Mouse (Mus musculus): Measurements from ENCODE around the gene Agbl4. TPM values are rescaled to one million over a fixed set of nuclear protein-coding genes. Genes with fewer than 3 reads are reported as not detected.

The Agbl4 gene
- total RNA-seq, 2 experiments from 2014 or later = not detected

DNA sequence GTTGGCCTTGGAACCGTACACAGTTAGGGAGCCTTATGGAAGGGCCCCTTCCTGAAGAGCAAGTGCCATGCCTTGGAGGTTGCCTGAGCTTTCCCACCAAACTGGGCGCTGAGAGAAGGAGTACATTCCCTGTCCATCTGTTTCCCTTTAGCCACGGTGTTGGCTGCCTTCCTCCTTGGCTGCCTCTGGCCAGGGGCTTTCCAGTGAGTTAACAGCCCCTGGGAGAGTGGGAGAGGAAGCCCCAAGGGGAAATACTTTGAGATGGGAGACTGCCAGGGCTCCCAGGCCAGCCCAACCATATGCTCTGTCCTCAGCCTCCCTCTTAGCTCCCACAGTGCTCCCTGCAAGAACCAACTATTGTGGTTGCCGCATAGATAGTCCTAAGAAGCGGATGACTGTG, 1087.7 kb downstream of the Agbl4 start:
- ATAC-seq (ENCODE audit: poor library complexity, severe bottlenecking) = no peak

DNA sequence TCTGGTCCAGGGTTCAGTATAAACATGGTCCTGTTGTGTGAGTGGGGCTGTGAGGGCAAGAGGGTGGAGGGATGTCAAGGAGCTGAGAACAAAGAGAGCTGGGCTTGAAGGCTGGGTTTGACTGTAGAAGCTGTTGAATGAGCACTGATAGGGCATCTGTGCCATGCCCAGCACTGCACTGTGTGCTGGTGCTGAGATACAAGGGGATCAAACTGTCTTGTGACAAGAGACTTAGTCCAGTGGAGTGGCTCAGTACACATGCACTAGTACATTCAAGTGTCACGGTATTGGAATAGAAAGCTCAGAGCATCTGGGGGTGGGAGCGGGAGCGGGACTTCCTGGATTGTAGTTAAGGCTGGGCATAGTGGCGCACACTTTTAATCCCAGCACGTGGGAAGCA, 1088.7 kb downstream of the Agbl4 start:
- ATAC-seq (ENCODE audit: poor library complexity, severe bottlenecking) = no peak

DNA sequence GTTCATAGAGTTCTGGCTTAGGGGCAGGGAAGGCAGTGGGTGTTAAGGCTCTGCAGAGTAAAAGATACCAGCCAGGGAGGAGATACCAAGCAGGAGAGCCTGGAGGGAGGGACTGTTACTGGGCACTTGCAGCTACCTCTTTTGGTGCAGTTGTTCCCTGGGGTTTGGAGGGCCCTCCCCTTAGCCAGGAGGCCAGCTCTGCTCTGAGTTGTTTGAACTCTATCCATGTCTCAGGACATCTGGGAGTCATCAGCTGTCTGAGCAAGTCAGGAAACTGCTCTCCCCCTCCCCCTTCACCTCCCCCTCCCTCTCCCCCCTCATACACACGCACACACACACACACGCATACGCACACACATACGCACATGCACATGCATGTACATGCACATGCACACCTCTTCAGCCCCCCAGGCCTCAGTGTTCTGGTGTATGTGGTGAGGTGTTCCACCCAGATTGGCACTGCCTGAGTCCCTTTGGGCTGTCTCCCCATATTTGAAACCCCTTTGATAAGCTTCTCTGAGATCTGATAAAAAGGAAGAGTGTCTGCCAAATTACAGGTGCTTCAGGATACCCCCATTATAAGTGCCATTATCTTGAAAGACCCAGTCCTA, 1089.9 kb downstream of the Agbl4 start:
- no peak for ATAC-seq (ENCODE audit: poor library complexity, severe bottlenecking)

DNA sequence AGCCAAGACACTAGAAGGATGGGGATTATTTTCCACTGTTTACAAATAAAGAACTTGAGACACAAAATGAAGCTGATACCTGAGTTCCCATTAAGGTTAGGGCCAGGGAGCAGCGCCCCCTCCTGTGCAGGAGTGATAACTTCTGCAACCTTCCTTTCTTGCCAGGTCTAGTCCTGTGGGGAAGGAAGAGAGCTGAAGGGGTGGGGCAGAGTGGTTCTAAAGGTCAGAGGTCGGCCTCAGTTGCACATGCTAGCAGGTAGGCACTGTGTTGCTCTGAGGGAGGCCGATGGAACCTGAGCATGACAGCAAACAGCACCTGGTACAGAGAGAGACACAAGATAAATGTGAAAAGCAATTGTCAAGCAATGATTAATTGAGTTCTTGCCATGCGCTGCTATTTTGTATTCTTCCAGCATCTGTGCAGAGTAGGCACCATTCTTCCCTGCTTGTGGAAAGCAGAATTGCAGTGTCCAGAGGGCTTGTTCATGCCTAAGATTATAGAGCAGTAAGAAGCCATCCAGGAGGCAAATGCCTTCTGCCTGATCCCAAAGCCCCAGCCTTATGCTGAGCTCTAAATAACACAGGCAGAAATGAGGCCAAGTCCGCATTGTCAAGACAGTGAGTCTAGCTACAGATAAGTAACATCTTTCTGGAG, 1096.4 kb downstream of the Agbl4 start:
- ATAC-seq (ENCODE audit: poor library complexity, severe bottlenecking) = no peak

DNA sequence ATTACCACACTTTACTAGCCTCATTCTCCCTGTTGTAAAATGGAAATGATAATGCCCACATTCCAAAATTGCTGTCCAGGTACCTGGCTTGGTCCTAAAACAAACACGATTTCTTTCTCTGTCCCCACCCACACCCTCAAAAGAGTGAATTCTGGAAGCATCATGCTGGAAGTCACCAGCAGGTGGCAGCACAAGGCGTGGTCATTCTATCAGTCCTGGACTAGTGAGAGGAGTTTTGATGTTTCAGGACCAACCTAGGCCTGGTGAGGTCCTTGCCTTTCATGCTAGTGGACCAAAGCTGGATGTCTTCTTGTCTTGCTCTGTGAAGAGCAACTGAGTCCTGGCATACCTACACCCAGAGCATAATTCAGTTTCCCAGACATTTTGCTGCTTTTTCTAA, 1098.5 kb downstream of the Agbl4 start:
- ATAC-seq (ENCODE audit: poor library complexity, severe bottlenecking) = no peak

DNA sequence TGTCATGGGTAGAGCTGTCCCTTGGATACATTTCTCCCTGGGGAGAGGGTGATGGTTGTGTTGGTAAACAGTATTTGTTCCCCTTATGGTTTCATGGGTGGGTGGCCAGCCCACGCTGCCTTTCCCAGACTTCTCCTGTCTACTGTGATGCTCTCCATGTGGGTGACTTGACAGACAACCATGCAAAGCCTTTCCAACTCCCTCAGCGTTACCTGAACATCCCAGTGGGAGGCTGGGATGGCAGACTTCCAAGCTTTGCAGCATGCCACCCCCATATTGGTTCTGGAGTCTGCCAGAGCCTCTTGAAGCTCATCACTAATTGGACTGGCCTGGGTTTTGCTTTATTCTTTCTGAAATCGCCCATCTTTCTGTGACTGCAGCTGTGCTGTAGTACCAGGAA, 1101.3 kb downstream of the Agbl4 start:
- ATAC-seq (ENCODE audit: poor library complexity, severe bottlenecking) = no peak

DNA sequence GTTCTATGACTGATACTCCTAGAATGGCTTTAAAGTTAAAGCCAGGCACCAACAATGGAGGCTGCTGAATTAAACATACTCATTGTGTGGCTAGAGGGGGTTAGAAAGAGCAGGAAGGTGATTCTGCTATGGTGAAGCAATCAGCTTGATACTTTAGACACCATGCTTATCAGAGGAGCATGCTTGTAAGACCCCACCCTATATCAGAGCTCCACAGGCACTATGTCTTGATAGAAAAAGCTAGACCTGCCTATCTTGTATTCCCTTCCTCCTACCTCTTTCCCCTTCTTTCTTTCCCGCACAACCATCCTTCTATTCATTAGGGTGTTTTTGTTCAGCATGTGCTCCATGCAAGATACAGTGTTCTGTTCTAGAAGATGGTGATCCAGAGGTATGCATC, 1104.0 kb downstream of the Agbl4 start:
- no peak for ATAC-seq (ENCODE audit: poor library complexity, severe bottlenecking)

DNA sequence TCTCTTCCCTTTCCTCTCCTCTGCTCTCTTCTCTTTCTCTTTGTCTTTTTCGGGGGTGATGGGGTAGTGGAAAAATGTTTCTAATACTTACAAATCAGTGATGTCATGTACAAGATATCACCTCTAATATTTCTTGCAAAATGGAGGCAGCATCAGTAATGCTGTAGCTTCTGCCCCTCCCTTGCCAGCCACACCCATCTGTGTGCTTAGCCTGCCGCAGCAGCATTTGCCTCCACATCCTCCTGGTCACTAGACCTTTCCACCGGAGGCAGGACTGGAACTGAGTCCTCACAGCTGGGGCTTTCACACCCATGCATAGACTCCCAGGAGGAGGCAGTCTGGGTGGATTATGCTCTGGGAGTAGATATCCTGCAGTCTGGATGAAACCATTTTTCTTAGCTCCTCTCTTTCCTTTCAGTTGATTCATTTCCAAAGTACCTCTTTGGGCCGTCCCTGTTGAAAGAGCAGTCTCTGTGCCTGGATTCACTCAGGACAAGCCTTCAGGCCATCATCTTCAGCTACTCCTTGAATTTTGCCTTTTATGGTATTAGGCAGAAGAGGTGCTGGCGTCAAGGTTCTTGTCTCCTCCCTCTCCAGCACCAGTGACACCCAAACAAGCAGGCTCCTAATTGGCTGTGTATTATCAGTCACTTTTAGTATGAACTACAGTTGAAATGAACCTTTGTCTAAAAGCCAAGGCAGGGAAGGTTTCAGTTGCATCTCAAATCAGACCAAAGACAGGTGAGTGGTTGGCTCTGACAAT, 1105.7 kb downstream of the Agbl4 start:
- ATAC-seq (ENCODE audit: poor library complexity, severe bottlenecking) = no peak

DNA sequence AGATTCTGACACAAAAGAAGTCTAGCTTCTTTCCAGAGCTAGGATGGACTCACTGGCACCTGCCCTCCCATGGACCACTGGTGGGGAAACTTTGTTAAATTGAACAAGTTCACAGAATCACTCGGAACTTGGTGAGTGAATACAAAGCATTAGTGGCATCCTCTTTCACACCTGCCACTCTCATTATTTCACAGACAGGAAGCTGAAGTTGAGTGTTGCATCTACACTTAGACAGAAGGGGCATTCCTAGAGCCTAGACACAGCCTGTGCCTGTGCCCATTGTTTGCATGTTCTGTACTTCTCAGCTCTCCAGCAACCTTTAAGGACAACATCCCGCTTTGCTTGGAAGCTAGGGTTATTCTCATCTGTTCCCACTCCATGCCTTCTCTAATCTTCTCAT, 1107.5 kb downstream of the Agbl4 start:
- ATAC-seq (ENCODE audit: poor library complexity, severe bottlenecking) = no peak

DNA sequence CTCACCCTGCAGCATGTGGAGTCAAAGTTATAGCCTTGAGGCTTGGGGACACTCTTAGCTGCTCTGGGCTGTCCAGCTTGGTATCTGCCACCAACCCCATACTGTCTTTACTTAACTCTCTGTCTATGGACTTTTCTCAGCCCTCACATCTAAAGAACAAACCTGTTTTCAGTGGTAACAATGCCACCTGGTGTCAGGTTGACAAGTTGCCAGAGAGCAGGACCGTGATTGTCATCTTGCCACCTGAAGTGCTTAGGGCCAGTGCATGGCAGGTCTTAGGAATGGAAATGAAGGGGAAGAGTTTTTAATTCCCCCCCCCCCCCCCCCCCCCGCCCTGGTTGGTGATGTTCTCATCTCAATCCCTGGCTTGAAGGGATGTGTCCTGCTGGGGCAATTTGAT, 1112.7 kb downstream of the Agbl4 start:
- ATAC-seq (ENCODE audit: poor library complexity, severe bottlenecking) = no peak

DNA sequence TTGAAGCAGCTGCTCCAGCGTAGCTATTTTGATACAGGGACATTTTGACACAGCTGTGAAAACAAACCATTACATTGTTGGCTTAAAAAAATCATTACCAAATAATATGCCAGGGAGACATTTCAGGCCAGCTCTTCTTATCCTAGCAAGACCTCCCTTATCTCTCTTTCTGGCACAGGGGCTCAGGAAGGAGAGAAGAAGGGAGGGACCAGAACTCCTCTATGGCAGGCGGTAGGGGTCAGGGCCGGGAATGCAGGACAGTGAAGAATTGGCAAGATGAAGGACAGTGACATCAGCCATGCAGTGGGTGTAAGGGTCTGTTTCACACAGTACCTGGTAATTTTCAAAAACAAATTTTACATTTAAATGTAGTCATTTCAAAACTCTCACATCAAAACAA, 1116.5 kb downstream of the Agbl4 start:
- ATAC-seq (ENCODE audit: poor library complexity, severe bottlenecking) = no peak

DNA sequence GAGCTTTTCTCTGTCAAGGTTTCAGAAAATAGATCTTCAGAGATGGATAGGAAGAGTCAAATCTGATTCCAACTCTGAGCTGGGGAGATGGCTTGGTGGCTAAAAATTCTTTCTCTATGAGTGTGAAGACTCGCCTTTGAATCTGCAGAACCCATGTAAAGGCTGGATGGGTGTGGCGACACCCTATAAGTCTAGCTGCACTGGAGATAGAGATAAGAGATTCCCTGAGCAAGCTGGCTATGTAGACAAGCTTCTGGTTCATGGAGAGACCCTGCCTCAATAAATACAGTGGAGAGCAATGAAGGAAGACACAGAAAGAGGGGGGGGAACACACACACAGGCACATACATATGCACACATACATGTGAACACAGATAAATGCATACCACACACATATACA, 1118.7 kb downstream of the Agbl4 start:
- ATAC-seq (ENCODE audit: poor library complexity, severe bottlenecking) = no peak

DNA sequence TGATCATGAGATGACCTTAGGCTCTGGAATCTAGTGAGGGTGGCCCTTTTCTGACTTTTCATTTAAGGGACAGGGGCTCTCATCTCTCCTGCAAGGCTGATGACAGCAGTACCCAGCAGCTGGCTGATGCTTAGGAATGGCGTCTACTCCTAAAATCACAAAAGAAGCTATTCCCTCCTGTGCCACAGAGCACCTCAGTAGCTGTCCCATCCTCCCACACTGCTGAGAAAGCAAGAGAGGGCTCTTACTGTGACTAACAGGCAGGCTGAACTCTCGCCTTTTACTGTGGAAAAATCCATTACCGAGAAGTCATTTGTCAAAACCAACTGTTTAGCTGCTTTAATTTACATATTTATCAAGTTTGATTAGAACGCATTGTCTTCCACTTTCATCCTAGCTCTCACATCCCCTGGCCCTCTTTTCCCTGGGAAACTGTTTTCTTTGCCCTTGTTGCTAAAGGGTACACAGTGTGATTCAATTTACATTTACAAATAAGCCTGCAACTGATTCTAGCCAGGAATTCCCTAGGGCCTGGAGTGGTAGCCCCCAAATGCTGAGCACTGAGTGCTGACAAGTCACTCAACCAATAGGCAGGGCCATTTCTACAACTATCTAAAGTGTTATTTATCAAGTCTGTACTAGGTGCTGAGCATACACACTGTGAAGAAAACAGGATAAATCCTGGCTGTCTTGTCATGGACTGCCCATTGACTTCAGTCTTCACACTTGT, 1119.8 kb downstream of the Agbl4 start:
- ATAC-seq (ENCODE audit: poor library complexity, severe bottlenecking) = no peak

DNA sequence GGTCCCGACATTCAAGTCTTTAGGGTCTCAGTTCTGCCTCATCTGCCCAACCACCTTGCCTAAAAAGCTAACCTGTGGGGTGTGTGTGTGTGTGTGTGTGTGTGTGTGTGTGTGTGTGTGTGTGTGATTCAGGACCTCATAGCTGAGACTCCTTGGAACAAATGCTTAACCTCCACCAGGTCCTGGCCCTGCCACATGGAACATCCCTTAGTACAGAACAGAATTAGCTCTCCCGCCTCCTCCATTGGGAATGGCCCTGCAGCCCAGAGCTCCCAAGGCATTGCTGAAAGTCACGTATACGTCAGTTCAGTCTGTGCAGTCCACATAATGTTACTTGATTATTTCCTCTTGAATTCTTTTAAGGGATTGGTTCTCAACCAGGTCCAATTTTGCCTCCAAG, 1120.7 kb downstream of the Agbl4 start:
- no peak for ATAC-seq (ENCODE audit: poor library complexity, severe bottlenecking)

DNA sequence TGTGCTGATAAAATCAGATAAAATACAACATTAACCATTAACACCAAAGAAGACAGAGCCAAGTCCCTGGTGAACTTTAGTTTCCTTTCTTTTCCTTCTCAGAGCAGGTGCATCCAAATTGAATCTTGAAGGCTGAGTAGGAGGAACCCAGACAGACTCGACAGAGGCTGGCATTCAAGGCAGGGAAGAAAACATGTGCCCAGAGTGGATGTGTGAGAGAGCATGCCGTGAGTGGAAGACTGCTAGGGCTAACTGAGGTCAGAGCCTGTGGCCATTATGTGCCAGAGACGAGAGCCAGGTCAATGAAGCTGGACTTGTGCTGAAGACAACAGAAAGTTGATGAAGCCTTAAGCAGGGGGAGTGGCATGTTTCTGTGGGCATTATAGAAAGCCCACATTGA, 1121.8 kb downstream of the Agbl4 start:
- no peak for ATAC-seq (ENCODE audit: poor library complexity, severe bottlenecking)

DNA sequence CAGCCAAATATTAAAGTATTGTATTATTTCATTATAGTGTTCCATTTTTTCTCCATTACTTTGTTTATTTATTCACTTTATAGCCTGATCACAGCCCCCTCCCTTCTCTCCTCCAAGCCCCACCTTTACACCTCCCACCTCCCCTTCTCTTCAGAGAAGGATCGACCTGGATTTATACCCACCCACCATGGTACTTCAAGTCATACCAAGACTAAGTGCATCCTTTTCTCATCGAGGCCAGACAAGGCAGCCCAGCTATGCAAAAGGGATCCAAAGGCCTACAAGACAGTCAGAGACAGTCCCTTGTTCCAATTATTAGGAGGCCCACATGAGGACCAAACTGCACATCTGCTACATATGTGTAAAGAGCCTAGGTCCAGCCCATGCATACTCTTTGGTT, 1122.5 kb downstream of the Agbl4 start:
- ATAC-seq (ENCODE audit: poor library complexity, severe bottlenecking) = no peak

DNA sequence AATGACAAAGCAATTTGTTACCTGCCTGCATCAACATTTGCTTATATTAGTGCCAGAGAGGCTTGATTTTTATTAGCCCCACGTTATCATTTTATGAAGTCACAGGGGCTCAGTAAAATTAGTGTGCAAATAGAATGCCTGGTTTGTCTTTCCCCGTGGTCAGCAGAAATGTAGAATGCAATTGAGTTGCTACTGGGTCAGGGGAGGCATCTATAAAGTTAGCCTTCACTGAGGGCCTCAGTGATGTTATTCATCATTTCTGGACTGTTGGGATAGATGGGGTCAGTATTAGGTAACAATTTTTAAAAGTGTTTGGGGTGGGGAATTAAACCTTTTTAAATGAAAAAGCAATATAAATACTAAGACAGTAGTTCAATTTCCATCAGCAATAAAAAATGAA, 1125.5 kb downstream of the Agbl4 start:
- no peak for ATAC-seq (ENCODE audit: poor library complexity, severe bottlenecking)

DNA sequence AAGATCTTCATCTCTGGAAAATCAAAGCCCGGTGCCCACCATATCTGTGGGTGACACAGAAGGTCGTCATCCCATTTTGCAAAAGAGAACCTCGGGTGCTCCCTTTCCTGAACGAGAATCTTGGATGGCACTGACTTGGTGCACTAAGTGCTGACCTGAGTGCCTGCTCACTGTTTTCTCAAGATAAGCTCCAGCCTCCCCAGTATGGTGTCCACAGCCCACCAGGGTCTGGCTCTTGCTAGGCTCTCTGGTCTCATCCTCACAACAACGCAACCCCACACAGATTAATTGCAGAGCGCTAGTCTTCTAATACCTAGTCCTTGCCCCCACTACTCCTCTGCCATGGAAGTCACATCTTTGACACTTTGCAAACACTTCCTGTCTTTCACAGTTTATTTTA, 1131.5 kb downstream of the Agbl4 start:
- ATAC-seq (ENCODE audit: poor library complexity, severe bottlenecking) = no peak

DNA sequence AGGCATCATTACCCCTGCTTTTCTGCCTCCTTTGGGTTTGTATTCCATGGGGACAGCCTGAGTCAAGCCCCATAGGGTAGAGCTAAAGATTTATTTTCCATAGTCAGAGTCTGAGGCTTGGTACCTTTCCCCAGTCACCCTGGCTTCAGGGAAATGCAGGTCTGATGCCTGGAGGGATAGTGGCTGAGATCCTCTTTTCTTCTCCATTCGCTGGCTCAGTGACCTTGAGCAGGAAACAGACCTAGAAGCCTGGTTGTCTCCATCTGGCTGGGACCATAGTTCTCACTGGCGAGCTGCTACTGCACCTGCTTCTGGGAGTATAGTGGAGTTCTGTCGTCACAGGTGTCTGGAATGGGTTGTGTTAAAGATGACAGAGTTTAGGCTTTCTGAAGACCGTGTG, 1132.5 kb downstream of the Agbl4 start:
- ATAC-seq (ENCODE audit: poor library complexity, severe bottlenecking) = no peak

DNA sequence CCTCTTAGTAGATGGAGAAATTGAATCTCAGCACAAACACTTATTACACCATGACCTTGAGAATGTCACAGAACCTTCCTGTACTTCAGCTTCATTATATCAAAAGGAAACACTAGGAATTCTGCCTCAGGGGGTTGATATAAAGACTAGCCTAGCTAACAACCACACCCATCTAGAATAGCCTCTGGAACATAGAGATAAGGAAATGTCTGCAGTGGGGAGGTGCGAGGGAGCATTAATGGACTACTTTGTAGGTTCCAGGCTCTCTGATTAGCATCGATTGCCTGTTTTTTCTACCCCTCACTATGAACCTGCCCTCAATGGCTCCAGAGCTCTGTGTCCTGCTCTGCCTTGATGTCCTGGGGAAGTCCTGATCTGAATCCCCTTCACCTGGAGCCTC, 1133.1 kb downstream of the Agbl4 start:
- ATAC-seq (ENCODE audit: poor library complexity, severe bottlenecking) = no peak

DNA sequence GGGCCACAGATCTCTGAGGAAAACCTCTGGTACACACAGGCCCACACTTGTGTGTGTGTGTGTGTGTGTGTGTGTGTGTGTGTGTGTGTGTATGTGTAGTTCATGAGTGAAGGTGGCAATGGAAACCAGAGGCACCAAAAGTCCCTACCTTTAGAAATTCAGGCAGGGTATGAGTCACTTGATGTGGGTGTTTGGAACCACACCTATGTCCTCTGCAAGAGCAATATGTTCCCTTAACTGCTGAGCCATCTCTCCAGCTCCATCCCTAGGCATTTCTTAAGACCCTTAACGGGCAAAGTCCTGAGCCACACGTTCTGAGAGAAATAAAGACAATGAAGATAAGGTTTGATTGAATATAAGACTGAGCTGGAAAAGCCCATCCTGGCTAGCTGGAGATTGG, 1147.2 kb downstream of the Agbl4 start:
- ATAC-seq (ENCODE audit: poor library complexity, severe bottlenecking) = no peak

DNA sequence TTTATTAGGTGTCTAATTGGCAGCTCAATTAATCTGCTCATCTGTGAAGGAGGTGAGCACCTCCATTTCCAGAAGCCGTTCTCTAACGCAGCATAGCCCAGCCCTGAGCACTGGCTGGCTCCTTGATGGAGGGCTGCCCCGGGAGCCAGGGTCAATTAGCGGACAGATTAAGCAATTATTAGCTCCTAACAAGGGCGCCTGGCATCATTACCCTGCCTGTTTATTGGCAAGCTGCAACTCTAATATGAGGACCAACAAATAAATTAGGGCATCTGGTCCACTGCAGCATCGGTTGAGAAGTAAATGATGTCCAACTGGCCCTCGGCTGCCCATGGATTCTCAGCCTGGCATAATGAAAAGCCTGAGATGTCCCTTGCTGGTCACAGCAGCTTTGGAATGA, 1148.5 kb downstream of the Agbl4 start:
- ATAC-seq (ENCODE audit: poor library complexity, severe bottlenecking) = no peak

Measured in megakaryocyte, adult 5-6 weeks (primary cell).